Mouse (Mus musculus) kidney, adult 18-20 months (tissue): Measurements from ENCODE around the gene Gm5431.
"Not testable (repeated sequence)": the region's sequence is repeated elsewhere in the genome, so short reads cannot be mapped to it uniquely, and the experiment has no call there.

Experiments
- DNase-seq: peaks from one replicate; pipeline ENCODE4 v3.0.0; 2021

The Gm5431 gene

GRCm38 (mm10) chr11:48902021-48902420 lies at the start of gene Gm5431:
Gene Gm5431 (minus strand): TSS chr11:48902214.
- DNase-seq = no peak

GRCm38 (mm10) chr11:48946090-48946489 lies 44.1 kb upstream of the Gm5431 start, which contains the start of gene Psme2b:
Gene Psme2b (minus strand): TSS chr11:48946190.
- DNase-seq = not testable (repeated sequence)

- not testable (repeated sequence) for DNase-seq
Observed at GRCm38 (mm10) chr11:48939286-48939685, 37.3 kb upstream of the Gm5431 start.

- not testable (repeated sequence) for DNase-seq
Observed at GRCm38 (mm10) chr11:48935291-48935690, 33.3 kb upstream of the Gm5431 start.

GRCm38 (mm10) chr11:48933923-48934322 lies 31.9 kb upstream of the Gm5431 start:
- not testable (repeated sequence) for DNase-seq

- not testable (repeated sequence) for DNase-seq
Observed at GRCm38 (mm10) chr11:48933422-48933821, 31.4 kb upstream of the Gm5431 start.

- not testable (repeated sequence) for DNase-seq
Observed at GRCm38 (mm10) chr11:48928068-48928467, 26.1 kb upstream of the Gm5431 start.

- DNase-seq = not testable (repeated sequence)
Observed at GRCm38 (mm10) chr11:48926437-48926836, 24.4 kb upstream of the Gm5431 start.

GRCm38 (mm10) chr11:48923818-48924217 lies 21.8 kb upstream of the Gm5431 start:
- not testable (repeated sequence) for DNase-seq

- no peak for DNase-seq
Observed at GRCm38 (mm10) chr11:48918380-48918779, 16.4 kb upstream of the Gm5431 start.

- DNase-seq = no peak
Observed at GRCm38 (mm10) chr11:48913611-48914010, 11.6 kb upstream of the Gm5431 start.

- DNase-seq = no peak
Observed at GRCm38 (mm10) chr11:48908459-48908858, 6.4 kb upstream of the Gm5431 start.

- DNase-seq = not testable (repeated sequence)
Observed at GRCm38 (mm10) chr11:48901567-48901930, 465 bp downstream of the Gm5431 start.

- DNase-seq = not testable (repeated sequence)
Observed at GRCm38 (mm10) chr11:48900654-48901566, 1.1 kb downstream of the Gm5431 start.

- DNase-seq = no peak
Observed at GRCm38 (mm10) chr11:48898812-48899431, 3.1 kb downstream of the Gm5431 start.

GRCm38 (mm10) chr11:48876680-48877079 lies 25.3 kb downstream of the Gm5431 start:
- DNase-seq = no peak

GRCm38 (mm10) chr11:48875343-48875837 lies 26.6 kb downstream of the Gm5431 start:
- DNase-seq = not testable (repeated sequence)

- peak; percentile 38 for DNase-seq
Observed at GRCm38 (mm10) chr11:48874465-48874864, 27.5 kb downstream of the Gm5431 start.

GRCm38 (mm10) chr11:48873591-48874290 lies 28.3 kb downstream of the Gm5431 start:
- peak; percentile 23 for DNase-seq

- DNase-seq = no peak
Observed at GRCm38 (mm10) chr11:48872695-48873300, 29.2 kb downstream of the Gm5431 start.

- peak; percentile 63 for DNase-seq
Observed at GRCm38 (mm10) chr11:48871817-48872541, 30.0 kb downstream of the Gm5431 start.
